Mouse (Mus musculus) MN1 (cell line): ENCODE data around the gene Elmo1.

Source experiments
- DNase-seq: peaks from one replicate; pipeline ENCODE4 v3.0.0-alpha.2; 2016; ENCODE audit warnings: low spot score

Elmo1 gene

GRCm38 (mm10) chr13:20537053-20537452 lies 446.7 kb downstream of the Elmo1 start:
- no peak for DNase-seq

- no peak for DNase-seq
Measured at GRCm38 (mm10) chr13:20537487-20537886, 447.1 kb downstream of the Elmo1 start.

GRCm38 (mm10) chr13:20538216-20539070 lies 448.0 kb downstream of the Elmo1 start:
- no peak for DNase-seq

- no peak for DNase-seq
Measured at GRCm38 (mm10) chr13:20539631-20540030, 449.2 kb downstream of the Elmo1 start.

GRCm38 (mm10) chr13:20546568-20547204 lies 456.3 kb downstream of the Elmo1 start:
- no peak for DNase-seq

GRCm38 (mm10) chr13:20549983-20550382 lies 459.6 kb downstream of the Elmo1 start:
- no peak for DNase-seq

- no peak for DNase-seq
Measured at GRCm38 (mm10) chr13:20551559-20551958, 461.2 kb downstream of the Elmo1 start.

GRCm38 (mm10) chr13:20555853-20556452 lies 465.6 kb downstream of the Elmo1 start:
- no peak for DNase-seq

GRCm38 (mm10) chr13:20556739-20557138 lies 466.3 kb downstream of the Elmo1 start:
- no peak for DNase-seq

- no peak for DNase-seq
Measured at GRCm38 (mm10) chr13:20557156-20557555, 466.8 kb downstream of the Elmo1 start.

GRCm38 (mm10) chr13:20558376-20558775 lies 468.0 kb downstream of the Elmo1 start:
- no peak for DNase-seq

- no peak for DNase-seq
Measured at GRCm38 (mm10) chr13:20564414-20564813, 474.0 kb downstream of the Elmo1 start.

GRCm38 (mm10) chr13:20575186-20575585 lies 484.8 kb downstream of the Elmo1 start:
- DNase-seq, result no peak

- no peak for DNase-seq
Measured at GRCm38 (mm10) chr13:20585868-20586267, 495.5 kb downstream of the Elmo1 start.

- no peak for DNase-seq
Measured at GRCm38 (mm10) chr13:20586462-20586861, 496.1 kb downstream of the Elmo1 start.

GRCm38 (mm10) chr13:20590983-20591382 lies 500.6 kb downstream of the Elmo1 start:
- DNase-seq, result no peak

GRCm38 (mm10) chr13:20597307-20597706 lies 506.9 kb downstream of the Elmo1 start:
- DNase-seq, result no peak

- no peak for DNase-seq
Measured at GRCm38 (mm10) chr13:20598618-20599017, 508.2 kb downstream of the Elmo1 start.

- DNase-seq, result no peak
Measured at GRCm38 (mm10) chr13:20600246-20600645, 509.9 kb downstream of the Elmo1 start.

GRCm38 (mm10) chr13:20601421-20601820 lies 511.0 kb downstream of the Elmo1 start:
- DNase-seq, result no peak

GRCm38 (mm10) chr13:20606891-20607290 lies 516.5 kb downstream of the Elmo1 start:
- DNase-seq, result no peak

- DNase-seq, result no peak
Measured at GRCm38 (mm10) chr13:20609003-20609688, 518.8 kb downstream of the Elmo1 start.
